7 mouse cellular contexts compared by ENCODE assay signal in the genomic region with DNA sequence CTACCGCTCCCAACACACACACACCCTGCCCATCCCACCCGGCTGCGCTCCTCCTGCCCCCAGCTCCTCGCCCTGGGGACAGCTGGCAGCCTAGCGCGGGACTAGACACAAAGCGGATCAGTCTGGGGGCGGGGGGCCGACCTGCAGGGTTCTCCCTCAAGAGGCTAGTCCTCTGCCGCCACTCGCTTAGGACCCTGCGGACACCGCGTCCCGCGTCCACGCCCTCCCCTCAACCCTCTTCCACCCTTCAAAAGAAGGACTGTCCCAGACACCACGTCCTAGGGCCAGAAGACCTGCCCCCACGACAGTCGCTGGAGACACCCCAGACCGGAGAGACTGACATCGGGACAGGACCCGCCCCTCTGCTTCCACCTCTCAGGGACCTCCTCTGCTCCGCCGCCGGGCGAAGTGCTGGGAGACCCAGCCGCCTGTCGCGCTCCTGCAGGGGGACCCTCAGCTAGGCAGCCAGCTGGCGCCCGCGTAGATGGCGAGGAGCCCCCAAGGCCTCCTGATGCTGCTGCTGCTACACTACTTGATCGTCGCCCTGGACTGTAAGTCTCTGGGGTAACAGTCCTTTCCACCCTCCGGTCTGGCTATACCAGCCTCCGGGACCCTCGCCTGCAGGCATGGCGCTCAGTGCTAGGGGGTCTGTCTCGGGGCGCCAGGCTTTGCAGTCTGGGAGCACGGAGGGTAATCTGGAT. TPM values are rescaled to one million over a fixed set of nuclear protein-coding genes. Genes with fewer than 3 reads are reported as not detected.
DNase-seq lines count a peak whose midpoint lies in the region; ATAC-seq and TF ChIP-seq lines count a peak whose summit lies in the region.

A gene (plus strand): TSS at position 121 of the 701 bp plus-strand sequence.

- 0 out of 2 replicates have a peak, but pooled peaks have one; percentile 5 for TF ChIP-seq CTCF in intestine, postnatal 0 days (IDR thresholded peaks at IDR 0.05; ENCODE audit: low read depth)

- peak within 1 kb of the TSS; percentile 88 for H3K27ac ChIP-seq in embryonic facial prominence, embryonic 10.5 days (replicated peaks)
- no peak within 1 kb of the TSS for H3K27ac ChIP-seq in intestine, postnatal 0 days (ENCODE audit: low read depth, low read length)

- peak within 1 kb of the TSS; percentile 32 for H3K9ac ChIP-seq in intestine, postnatal 0 days (ENCODE audit: low read depth, low read length)

- peaks cover 20% of the 10 kb centered on the region for H3K4me1 ChIP-seq in embryonic facial prominence, embryonic 10.5 days
- H3K4me1 ChIP-seq in intestine, postnatal 0 days (replicated peaks; ENCODE audit: control insufficient read depth, insufficient read depth, low read length): no peaks in the 10 kb centered on the region

- intact Hi-C loops in left cerebral cortex, postnatal 4 days (cut with DNase I): no loop called here

- 0 out of 2 replicates have a peak, but pooled peaks cover 2% of the 10 kb centered on the region for H3K36me3 ChIP-seq in embryonic facial prominence, embryonic 10.5 days (replicated peaks)
- H3K36me3 ChIP-seq in intestine, postnatal 0 days (ENCODE audit: control insufficient read depth, insufficient read depth): no peaks in the 10 kb centered on the region

- peak within 1 kb of the TSS; percentile 81 for H3K4me3 ChIP-seq in embryonic facial prominence, embryonic 10.5 days
- peak within 1 kb of the TSS; percentile 48 for H3K4me3 ChIP-seq in intestine, postnatal 0 days (ENCODE audit: low read depth, low read length)

- peak; percentile 64 for ATAC-seq in intestine, postnatal 0 days

- DNase-seq in adrenal gland, postnatal 4 days (ENCODE audit: low spot score in 2 of 2): peak; percentile 17 to 23
- peak; percentile 82 for DNase-seq in embryonic facial prominence, embryonic 10.5 days (ENCODE audit: low spot score)
- DNase-seq in heart, adult 11 months: peak; percentile 99
- peak; percentile 75 for DNase-seq in left cerebral cortex, postnatal 4 days
- peak; percentile 76 for DNase-seq in mesoderm, embryonic 11.5 days (ENCODE audit: low read depth, low spot score)
- DNase-seq in right cerebral cortex, postnatal 25 days: peak; percentile 54

- WGBS in embryonic facial prominence, embryonic 10.5 days: under 1% methylated on average over 43 of the region's 43 CpGs
- under 1% methylated on average over 41 of the region's 43 CpGs for WGBS in intestine, postnatal 0 days

- peak within 1 kb of the TSS; percentile 91 for H3K4me2 ChIP-seq in intestine, postnatal 0 days (replicated peaks; ENCODE audit: low read depth)

- H3K27me3 ChIP-seq in embryonic facial prominence, embryonic 10.5 days (replicated peaks; ENCODE audit: low read depth, poor library complexity, severe bottlenecking): peaks cover 24% of the 10 kb centered on the region
- peaks cover 30% of the 10 kb centered on the region; the same call in 1 of the 2 replicates for H3K27me3 ChIP-seq in intestine, postnatal 0 days (replicated peaks; ENCODE audit: control insufficient read depth, insufficient read depth, low read length)

- no peaks in the 10 kb centered on the region for H3K9me3 ChIP-seq in embryonic facial prominence, embryonic 10.5 days
- no peaks in the 10 kb centered on the region for H3K9me3 ChIP-seq in intestine, postnatal 0 days (ENCODE audit: control insufficient read depth)

RNA-seq across cellular contexts. Expression of the gene that starts here (rescaled TPM):
- 10 to 100 TPM in 1 of 2 experiments, 1 to 10 TPM in 1; 9.6 to 11.8 TPM for total RNA-seq in adrenal gland, postnatal 4 days (2021)
- polyA plus RNA-seq in embryonic facial prominence, embryonic 10.5 days (2016; fragmentation: Nextera tagmentation; extraction: Ambion mirVana): 9.6 and 14.3 TPM in 2 replicates
- 5.9 and 6.0 TPM in 2 replicates for polyA plus RNA-seq in intestine, postnatal 0 days (2015; fragmentation: Nextera tagmentation; extraction: Ambion mirVana)
- total RNA-seq in left cerebral cortex, postnatal 4 days (2021): 10 to 100 TPM; 15.3 to 16.1 TPM

Comparison
In these comparisons a context has a peak if more than half of its experiments do, and no peak if none do; other contexts are left out.
1. DNase-seq: peak in every context shown above with its lines; median percentile 99 in heart, adult 11 months; 82 in embryonic facial prominence, embryonic 10.5 days; 76 in mesoderm, embryonic 11.5 days; 75 in left cerebral cortex, postnatal 4 days; 54 in right cerebral cortex, postnatal 25 days; 20 in adrenal gland, postnatal 4 days.